Mouse (Mus musculus): ENCODE data around the gene Scaf11.
A peak's percentile ranks its signal among the peaks of the same experiment; 100 is the strongest.
"Not testable (repeated sequence)": the region's sequence is repeated elsewhere in the genome, so short reads cannot be mapped to it uniquely, and the experiment has no call there.

Gene Scaf11

DNA sequence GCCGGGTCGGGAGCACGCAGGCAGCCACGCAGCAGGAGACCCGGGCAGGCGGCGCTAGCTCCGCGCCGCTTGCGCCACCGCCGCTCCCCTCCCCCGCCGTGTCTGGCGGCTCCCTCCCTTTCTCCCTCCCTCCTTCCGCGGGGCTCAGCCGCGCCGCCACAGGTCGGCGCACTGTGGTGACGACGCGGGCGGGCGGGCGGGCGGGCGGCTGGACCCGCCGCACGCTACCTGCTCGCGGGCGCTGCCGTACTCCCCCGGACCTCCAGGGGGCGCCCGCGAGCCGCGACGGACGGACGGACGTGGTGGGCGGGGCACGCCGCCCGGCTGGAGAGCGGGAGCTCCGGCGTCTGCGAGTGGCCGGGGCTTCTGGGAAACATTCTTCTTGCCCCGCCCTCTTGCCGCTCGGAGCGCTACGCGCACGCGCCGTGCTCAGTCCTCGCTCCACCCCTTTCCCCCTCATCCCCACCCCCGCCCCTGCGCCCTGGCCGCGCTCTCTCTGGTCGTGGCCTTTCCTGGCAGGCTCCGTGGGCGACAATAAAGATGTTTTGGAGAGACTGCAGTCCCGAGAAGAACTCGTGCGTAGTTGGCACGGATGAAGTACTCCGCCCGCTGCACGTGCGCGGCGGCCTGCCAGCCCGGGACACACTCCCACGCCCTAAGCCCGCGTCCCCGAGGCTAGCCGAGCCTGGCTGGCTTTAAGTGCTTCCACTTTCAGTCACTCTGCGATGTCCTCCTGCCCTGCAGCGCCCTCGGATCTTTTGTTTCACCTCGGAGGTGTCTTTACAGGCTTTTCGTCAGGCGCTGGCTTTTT lies at the start of gene Scaf11:
Scaf11 (minus strand) TSS at position 114 of the 811 bp plus-strand sequence.
- peak; percentile 94 for DNase-seq (ENCODE audit: low read depth)

DNA sequence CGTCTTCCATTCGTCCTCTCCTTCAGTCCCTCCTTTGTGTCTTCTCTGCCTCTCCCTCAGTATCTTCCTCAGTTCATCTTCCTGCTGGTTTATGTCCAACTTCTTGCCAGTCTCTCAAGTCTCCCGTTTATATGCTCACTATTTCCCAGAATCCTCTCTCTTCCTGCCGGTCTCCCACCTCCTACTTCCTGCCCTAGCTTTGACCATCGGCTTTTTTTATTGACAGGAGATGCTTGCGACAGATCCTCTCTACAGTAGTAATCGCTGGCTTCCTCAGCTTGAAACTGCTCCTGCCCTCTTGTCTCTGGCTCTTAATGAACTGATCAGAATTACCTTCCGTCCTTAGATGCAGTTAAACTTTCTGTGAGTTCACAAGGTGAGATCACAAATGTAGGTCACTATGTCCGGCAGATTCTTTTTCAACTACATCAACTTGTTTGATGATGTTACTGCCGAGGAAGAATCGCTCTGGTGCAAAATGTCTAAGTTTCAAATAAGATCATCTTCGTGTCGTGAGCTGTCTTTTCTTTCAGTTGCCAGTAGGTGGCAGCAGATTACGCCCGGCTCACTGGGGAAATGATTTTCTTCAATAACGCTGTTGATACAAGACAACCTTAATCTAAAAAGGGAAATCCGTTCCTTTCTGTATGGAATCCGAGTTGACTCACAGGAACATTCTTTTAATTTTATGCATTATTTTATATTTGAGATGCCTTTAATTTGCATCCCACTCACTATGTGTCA lies 46.6 kb upstream of the Scaf11 start:
- DNase-seq (ENCODE audit: low read depth), result peak; percentile 86

DNA sequence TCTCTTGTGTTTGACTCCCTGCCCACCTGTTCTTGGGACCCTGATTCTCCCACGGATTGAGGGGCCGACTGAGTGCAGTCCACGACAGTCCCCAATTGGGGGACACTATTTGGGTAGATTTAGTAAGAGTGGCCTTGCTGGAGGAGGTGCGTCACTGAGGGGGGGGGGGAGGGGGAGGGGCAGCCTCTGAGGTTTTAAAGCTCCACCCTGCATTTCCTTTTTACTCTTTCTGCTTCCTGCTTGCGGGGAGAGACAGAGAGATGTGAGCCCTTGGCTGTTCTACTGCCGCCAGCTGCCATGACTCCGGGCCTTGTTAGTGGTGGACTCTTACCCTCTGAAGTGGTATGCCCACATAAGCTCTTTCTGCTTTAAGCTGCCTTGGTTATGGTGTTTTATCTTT lies 37.0 kb upstream of the Scaf11 start:
- peak; percentile 79 for DNase-seq (ENCODE audit: low read depth)

DNA sequence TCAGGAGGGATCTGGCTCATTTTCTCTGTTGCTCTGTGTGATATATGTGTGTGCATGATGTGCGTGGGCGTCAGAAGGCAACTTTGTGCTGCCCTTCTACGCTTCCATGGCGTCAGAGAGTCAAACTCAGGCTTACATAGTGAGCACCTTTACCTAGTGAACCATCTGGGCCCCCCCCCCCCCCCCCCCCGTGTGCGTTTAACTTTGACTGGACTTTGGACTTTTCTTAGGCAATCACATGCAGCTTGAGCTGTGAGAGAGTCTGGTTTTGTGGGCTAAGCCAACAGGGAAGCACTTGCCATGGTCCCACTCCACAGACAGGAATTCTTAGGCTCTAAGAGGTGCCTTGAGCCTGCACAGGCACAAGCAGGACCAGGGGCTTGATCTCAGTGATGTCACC lies 33.6 kb upstream of the Scaf11 start:
- no peak for DNase-seq (ENCODE audit: low read depth)

DNA sequence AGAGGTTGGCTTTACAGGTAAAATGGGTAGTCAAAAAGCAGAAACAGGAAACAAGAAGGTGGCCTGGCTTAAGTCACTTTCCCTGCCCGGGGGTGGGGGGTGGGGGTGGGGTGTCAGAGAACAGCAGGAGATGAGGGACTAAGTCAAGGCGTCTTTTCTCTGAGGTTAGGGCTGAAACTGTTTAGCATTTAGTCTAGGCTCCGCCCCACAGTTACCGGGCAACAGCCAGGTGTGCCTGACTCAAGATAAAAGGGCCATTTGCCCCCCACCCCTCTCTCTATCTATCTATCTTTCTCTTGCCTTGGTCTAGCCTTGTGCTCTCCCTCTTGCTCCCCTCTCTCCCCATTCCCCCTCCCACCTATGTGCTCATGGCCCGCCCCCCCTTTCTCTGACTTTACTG lies 32.9 kb upstream of the Scaf11 start:
- DNase-seq (ENCODE audit: low read depth), result no peak

DNA sequence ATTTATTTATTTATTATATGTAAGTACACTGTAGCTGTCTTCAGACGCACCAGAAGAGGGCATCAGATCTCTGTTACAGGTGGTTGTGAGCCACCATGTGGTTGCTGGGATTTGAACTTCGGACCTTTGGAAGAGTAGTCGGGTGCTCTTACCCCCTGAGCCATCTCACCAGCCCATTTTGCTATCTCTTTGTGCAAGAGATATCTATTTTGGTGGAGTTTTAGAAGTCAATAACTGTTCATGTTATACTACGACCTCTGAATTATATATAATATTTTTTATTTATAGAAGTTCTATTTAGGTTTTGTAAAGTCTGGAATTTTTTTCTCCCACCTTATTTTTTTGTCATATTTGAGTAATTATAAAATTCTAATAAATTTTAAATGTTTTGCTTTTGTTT lies 32.3 kb upstream of the Scaf11 start:
- DNase-seq (ENCODE audit: low read depth), result not testable (repeated sequence)

DNA sequence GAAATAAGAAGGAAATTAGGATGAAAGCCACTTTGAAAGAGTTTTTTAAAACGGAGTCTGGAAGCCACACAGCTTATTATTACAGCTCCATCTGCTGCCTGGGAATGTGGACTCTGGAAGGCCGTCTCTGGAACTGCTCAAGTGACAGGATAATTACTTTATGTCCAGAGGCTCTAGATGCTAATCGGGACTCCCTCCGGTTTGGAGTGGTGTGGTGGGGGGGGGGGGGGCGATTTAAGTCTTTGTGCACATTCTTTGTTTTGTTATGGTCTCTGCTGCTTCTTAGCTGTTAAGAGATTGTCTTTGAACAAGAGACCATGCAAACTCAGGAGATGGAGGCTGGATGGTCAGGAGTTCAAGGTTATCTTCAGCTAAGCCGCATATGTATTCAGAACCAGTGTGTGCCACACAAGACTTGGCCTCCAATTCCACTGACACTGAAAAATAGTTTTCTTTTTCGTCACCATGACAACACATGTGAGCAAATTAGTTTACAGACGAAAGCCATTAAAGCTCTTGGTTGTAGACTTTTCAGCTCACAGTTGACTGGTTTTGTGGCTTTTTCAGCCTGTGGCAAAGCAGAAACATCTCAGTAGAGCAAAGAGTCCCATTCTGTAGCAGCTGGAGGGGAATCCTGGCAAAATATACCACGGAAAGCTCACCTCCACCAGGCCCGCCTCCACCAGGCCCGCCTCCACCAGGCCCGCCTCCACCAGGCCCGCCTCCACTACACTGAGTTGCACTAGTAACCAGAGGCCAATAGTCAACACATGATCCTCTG lies 31.4 kb upstream of the Scaf11 start:
- no peak for DNase-seq (ENCODE audit: low read depth)

DNA sequence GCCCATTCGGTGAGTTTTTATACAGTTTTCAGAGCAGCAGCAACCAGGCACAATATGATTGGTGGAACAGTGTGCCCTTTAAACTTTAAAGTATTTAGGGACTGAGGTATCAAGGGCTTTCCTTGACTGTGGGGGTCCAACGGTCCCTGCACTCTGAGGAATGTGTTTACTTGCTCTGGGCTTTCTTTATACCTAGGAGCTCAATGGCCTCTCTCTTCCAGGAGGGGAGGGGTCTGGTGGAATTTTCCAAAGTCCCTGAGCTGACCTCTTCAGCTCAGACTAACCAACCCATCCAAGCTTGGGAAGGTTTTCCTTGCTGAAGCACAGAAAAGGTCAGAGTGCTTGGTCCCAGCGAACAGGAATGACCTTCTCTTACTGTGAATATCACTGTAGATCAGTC lies 30.8 kb upstream of the Scaf11 start:
- DNase-seq (ENCODE audit: low read depth), result no peak

DNA sequence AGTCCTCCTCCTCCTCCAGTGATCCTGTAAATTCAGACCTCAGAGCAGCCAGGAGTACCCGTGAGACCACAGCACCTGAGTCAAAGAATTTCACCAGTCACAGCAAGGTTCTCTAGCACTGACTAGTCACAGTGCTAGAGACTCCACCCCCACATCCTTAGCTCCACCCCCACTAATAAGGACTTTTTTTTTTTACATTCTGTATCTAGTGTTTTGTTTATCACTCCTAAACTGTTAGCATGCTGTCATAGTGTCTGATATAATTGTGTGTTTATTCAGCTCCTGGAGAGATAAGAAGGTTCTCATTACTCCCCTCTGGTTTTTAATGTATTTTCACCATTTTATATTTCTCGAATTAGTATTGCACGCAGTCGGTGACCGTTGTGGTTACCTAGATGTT lies 29.5 kb upstream of the Scaf11 start:
- no peak for DNase-seq (ENCODE audit: low read depth)

DNA sequence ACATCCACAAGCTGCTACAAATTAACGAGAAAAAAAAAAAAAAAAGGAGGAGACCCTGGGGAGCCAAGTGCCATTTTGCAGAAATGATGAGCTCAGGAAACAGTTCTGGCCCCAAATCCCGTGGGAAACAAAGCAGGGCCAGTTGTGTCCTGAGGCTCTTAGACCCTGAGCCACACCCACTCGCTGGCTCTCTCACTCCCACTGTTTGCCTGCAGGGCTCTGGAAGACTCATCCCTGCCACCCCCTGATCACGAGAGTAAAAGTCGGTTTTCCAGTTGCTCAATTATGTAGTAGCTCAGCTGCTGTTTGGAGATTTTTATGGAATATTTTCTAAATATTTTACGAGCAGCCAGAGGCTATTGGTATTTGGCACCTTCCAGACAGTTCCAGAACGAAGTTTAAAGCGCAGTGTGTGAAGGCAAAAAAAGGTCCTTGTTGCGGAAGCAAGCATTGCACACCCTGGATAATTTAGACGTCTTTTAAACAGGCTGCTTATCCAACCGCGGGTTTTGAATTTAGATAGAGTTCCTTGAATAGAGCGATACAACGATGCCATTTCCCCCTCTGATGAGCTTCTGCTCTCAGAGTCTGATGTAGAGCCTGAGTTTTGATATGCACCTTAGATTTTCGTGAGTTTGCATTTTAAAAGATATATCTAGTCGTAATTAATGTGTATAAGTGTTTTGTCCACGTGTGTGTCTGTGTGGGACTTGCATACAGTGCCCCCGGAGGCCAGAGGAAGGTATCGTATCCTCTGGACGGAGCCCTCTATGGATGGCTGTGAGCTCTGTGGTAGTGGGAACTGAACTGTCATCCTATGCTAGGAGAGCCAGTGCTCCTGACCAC lies 28.5 kb upstream of the Scaf11 start:
- peak; percentile 41 for DNase-seq (ENCODE audit: low read depth)

DNA sequence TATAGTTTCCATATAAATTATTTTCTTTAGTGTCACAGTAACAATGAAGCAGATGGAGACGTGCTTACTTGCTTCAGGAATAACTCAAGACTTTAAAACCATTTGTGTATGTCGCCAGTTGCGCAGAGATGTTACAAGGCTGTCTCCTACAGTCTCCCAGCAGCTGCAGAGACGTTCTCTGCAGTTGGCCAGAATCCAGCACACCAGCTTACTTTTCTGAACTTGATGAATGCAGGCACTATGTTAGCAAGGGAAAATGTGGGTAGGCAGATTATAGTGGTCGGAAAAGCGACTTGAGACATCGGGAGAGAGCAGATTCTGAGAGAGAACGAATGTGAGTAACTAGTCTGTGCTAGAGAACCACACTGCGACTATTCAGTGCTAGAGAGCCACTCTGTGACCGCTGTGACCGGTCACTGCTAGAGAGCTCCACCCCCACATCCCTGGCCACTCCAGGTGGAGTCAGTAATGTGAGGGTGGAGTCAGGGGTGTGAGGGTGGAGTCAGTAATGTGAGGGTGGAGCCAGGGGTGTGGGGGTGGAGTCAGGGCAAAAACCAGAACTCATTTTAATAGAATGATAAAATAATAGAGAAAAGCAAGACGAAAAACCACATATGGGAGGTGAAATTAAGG lies 26.5 kb upstream of the Scaf11 start:
- no peak for DNase-seq (ENCODE audit: low read depth)

DNA sequence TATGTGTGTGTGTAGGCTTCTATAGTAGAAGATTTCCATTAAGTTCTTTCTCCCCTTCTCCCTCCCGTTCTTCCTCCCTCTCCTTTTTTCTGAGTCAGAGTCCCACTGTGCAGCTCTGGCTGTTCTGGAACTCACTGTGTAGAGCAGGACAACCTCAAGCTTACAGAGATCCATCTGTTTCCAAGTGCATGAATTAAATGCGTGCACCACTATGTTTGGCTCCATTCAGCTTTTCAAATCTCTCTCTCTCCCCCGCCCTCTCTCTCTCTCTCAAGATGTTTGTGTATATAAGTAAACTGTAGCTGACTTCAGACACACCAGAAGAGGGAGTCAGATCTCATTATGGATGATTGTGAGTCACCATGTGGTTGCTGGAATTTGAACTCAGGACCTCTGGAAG lies 20.2 kb upstream of the Scaf11 start:
- DNase-seq (ENCODE audit: low read depth), result no peak

DNA sequence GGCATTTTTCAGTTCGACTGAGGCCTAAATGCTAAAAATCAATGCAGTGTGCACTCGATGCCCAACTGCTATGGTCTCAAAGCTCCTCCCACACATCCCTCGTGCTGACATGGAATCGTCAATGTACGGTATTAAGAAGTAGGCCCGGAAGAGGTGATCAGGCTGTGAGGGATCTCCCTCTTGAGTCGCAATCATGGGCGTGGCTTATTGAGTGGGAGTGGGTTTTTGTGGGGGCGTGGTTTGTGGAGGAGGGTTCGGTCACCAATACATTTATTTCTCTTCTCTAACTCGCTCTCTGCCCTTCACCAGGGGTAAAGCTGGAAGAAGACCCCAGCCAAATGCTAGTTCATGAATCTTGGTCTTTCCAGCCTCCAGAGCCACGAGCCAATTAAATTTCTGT lies 17.4 kb upstream of the Scaf11 start:
- no peak for DNase-seq (ENCODE audit: low read depth)

DNA sequence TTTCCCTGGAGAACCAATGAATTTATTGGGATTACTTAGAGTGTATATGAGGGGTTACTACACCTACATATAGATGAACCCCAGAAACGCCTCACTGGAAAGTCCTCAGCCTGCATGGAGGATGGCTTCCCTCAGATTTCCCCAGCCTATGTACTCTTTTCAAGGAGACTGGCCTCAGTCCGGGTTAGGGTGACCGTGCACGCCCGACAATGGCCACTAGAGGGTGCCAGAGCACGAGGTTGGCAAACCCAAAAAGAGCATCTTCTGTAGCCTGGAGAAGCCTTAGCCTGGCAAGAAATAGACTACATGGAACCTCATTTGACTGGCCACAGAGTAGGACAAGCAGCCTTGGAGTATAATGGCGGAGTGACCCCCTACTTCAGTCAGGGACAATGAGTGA lies 15.7 kb upstream of the Scaf11 start:
- peak; percentile 81 for DNase-seq (ENCODE audit: low read depth)

DNA sequence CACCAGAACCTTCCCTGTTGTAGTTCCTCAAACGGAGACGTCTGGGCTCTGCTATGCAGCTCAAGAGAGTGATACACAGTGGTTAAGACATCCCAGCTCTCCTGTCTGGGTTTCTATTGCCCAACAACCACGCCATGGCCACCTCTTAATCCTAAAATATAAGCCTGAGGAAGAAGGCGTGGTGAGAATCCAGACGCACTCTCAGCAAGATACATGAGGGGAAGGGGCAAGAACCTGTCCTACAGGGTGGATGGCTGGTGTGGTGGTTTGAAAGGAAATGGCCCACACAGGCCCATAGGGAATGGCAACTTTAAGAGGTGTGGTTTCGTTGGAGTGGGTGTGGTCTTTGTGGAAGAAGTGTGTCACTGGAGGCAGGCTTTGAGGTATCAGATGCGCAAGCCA lies 14.9 kb upstream of the Scaf11 start:
- peak; percentile 69 for DNase-seq (ENCODE audit: low read depth)

DNA sequence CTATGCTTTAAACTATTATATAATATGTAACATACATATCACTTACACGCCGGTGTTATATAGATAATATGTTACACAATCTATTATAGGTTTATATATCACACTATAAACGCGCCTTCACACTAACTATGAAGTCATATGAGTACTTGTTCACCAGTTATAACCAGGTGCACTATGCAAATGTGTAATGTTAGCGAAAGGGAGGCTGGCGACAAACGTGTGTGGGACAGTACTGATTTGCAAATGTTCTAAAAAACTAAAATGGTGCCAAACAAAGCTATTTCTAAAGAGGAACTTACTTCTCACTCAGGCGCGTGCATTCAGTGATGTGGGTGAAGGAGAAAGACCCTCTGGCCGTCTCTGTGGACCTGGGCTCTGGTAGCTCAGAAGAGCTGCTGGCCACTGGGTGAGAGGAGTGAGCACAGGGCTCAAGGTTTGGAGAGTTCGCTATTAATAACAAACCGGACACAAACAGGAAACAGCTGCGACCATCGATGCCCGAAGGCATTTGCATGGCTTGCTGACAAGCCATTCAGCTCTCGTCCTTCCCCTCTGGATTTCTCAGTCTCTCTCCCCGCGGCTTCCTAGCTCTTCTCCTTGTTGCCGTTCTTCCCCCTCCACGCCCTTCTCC lies 13.8 kb upstream of the Scaf11 start:
- peak; percentile 80 for DNase-seq (ENCODE audit: low read depth)

DNA sequence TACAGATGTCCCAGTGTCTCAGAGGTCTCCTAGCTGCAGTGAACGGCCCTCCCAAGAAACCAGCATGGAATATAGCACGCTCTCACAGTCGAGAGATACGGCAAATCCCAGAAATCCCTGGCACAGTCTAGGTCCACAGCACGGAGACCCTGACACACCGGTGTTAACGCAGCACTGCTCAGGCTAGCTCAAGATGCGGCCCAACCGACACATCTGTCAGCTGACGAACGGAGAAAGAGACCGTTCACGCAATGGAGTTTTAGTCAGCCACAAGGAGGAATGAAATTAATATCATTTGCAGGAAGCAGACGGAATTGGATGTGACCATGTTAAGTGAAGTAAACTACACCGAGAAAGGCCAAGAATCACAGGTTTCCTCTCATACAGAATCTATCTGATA lies 13.3 kb upstream of the Scaf11 start:
- DNase-seq (ENCODE audit: low read depth), result no peak

DNA sequence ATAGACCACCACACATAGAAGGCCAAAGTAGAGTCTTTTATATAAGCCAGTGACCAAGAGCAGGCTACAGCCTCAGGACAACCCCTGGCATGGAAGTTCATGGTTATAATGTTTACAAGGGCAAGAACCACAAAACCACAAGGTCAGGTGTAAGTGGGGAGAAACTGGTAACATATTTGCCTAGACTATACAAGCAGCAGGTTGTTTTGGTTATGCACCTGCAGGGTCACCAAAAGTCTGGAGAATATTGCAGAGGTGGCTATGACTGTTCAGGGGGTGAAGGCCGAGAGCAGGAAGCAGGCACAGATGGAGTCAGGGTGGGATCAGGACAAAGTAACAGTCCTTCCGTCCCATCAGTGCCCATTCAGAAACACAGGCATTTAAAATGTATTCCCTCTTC lies 7.7 kb upstream of the Scaf11 start:
- peak; percentile 49 for DNase-seq (ENCODE audit: low read depth)

DNA sequence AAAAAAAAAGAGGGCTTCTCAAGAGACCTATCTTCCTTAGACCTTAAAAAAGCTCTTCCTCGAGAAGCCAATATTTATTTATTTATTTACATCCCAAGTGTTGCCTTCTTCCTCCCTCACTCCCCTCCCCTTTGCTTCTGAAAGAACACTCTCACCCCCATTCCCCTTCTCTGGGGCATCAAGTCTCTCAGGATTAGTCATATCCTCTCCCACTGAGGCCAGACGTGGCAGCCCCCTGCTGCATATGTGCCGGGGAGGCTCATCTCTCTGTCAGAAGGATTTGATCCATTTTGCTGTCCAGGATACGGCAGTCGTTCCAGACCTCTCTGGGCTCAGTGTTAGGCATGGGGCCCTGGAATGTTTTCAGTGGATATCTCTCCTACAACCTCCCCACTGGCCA lies 7.2 kb upstream of the Scaf11 start:
- DNase-seq (ENCODE audit: low read depth), result no peak

DNA sequence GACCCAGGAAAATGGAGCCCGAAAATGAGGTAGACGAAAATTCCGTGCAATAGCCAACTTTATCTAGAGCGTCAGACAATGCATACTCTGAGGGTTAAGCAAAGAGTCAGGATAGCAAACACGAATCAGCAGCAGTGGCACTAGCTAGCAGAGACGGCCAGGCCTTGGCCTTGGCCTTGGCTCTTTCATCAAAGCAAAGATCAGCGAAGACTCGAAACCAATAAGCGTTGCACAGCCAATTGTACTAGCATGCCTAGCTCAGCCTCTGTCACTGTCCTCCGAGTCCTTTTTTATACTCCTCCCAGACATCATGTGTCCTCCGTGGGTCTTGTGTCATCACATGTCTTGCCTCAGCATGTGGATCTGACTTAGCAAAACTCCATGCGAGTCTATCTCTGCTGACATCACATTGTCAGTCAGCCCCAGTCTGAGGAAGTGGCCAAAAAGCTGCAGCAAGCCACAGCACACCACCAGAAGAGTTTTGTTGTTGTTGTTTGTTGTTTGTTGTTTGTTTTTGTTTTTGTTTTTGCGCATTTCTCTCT lies 5.8 kb upstream of the Scaf11 start:
- DNase-seq (ENCODE audit: low read depth), result peak; percentile 71

DNA sequence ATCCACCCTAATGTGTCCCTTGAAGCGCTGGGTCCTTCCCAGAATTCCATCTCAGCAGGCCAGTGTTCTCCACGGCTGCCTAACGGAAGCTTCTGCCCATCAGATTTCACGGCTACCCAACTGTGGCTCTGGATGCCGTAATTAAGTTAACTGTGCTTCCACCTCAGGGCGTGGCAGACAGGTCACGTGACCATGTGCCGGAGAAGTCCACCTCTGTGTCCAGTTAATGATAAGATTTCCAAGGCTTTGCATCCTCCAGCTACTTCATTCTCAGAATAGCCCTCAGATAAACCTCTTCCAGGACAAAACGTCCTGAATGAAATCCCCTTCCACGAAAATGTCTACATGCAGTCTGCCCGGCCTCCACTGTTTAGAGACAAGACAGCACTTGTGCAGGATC lies 4.4 kb upstream of the Scaf11 start:
- no peak for DNase-seq (ENCODE audit: low read depth)

Data from 416B (cell line).